Mouse (Mus musculus) intestine, embryonic 16.5 days (tissue): ENCODE measurements at regions not wholly inside any gene's neighbourhood (a gene's known extent, or its start where the extent isn't known, plus 50 kb on each side); places are given as distances from the start of the nearest gene placed in this dataset.

Source experiments
- ATAC-seq: fragments of 200-750 bp; cut with Nextera tagmentation; 2 replicates; pipeline ENCODE4 v1.8.0; 2017; ENCODE audit warnings: moderate TSS enrichment, moderate library complexity
- H3K27ac ChIP-seq: fragments of 300-500 bp; sonication (generic); 2 replicates; pipeline ENCODE4 v1.5.1; 2014; ENCODE audit warnings: mild to moderate bottlenecking, low read length
- H3K27me3 ChIP-seq: fragments of 300-500 bp; sonication (generic); replicated peaks from 2 replicates; pipeline ENCODE4 v1.6.1; 2014; ENCODE audit warnings: low read length, control low read depth, mixed read lengths; ENCODE audit not compliant: control insufficient read depth, insufficient read depth
- H3K36me3 ChIP-seq: fragments of 300-500 bp; sonication (generic); 2 replicates; pipeline ENCODE4 v1.6.1; 2014; ENCODE audit warnings: low read length, control low read depth; ENCODE audit not compliant: control insufficient read depth, insufficient read depth
- H3K4me1 ChIP-seq: fragments of 300-500 bp; sonication (generic); 2 replicates; pipeline ENCODE4 v1.6.1; 2014; ENCODE audit warnings: low read length, control low read depth, mixed read lengths; ENCODE audit not compliant: control insufficient read depth, insufficient read depth
- H3K4me2 ChIP-seq: fragments of 300-500 bp; sonication (generic); 2 replicates; pipeline ENCODE4 v1.6.1; 2014; ENCODE audit warnings: low read depth, low read length, control low read depth
- H3K4me3 ChIP-seq: fragments of 300-500 bp; sonication (generic); 2 replicates; pipeline ENCODE4 v1.5.1; 2014; ENCODE audit warnings: mild to moderate bottlenecking, low read length
- H3K9ac ChIP-seq: fragments of 300-500 bp; sonication (generic); 2 replicates; pipeline ENCODE4 v1.6.1; 2014; ENCODE audit warnings: low read depth, low read length
- H3K9me3 ChIP-seq: fragments of 300-500 bp; sonication (generic); 2 replicates; pipeline ENCODE4 v1.6.1; 2016; ENCODE audit warnings: low read length, control low read depth; ENCODE audit not compliant: control insufficient read depth
- WGBS: fragments of 180-500 bp; shearing (Covaris S2); extraction: QIAGEN DNeasy Blood & Tissue Kit; methylation state at CpG from one replicate; pipeline ENCODE4 v1.1.7; 2014; 5-methylcytosine and 5-hydroxymethylcytosine counted together

DNA sequence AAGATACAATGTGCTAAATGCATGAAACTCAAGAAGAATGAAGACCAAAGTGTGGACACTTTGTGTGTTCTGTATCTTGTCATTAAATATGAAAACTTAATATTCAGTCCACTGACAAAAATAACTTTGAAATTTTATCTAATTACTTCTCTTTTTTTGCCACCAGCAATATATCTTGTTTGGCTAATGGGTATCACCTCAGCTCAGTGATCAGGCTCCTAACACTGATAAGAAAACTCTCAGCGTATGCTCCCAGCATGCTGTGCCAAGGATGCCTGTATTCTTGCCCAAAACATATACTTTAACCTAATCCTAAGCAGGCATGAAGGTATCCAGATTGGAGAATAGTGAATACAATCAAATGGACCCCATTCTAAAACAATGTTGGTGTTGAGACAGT lies 53.3 kb upstream of the Ptpn12 start:
- H3K27ac ChIP-seq = no peak overlapping the region
- no peaks in the 10 kb centered on the region for H3K27me3 ChIP-seq
- no peaks in the 10 kb centered on the region for H3K36me3 ChIP-seq
- H3K4me1 ChIP-seq = no peaks in the 10 kb centered on the region
- no peaks in the 10 kb centered on the region for H3K9me3 ChIP-seq
- H3K4me2 ChIP-seq = no peak overlapping the region
- no peak overlapping the region for H3K9ac ChIP-seq
- H3K4me3 ChIP-seq = no peak overlapping the region
- no peak for ATAC-seq
- 74% methylated on average over 1 of the region's 1 CpGs for WGBS

DNA sequence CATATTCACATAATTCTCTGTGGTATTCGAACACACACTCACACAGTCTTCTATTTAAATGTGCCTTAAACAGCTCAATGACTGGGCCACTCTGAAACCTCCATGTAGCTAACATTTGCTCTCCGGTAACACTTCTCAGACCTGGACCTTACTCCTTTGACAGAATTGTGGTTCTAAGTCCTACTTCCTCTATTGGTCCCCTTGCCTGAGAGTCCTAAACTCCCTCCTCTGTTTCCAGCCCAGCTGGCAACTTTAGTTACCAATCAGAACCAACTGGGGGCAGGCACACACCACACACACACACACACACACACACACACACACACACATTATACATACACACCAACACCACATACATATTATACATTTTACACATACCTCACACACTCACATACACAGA lies 57.7 kb upstream of the Ptpn12 start:
- WGBS = 89% methylated on average over 2 of the region's 2 CpGs
- Histone ChIP-seq H3K36me3 (no peaks in the 10 kb centered on the region), H3K9me3 (no peaks in the 10 kb centered on the region), H3K4me1 (no peaks in the 10 kb centered on the region), H3K4me2 (no peak overlapping the region), H3K27ac (no peak overlapping the region), H3K4me3 (no peak overlapping the region), H3K9ac (no peak overlapping the region), H3K27me3 (no peaks in the 10 kb centered on the region)
- ATAC-seq = no peak

DNA sequence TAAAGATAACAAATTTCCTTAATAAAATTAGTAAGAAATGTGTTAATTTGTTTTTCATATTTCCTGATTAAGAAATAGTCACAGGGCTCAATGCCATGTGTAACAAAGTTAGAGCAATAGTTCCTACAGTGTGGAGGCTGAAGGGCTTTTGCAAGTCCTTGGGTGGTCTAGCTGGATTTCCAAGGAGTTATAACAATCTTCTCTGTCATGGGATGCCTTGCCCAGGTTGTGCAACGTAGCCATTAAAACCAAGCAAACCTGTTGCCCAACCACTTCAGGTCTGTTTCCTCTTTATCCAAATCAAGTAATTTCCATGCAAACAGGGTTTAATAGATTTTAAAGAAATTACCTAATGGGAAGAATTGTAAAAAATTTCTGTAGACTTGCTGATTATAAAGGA lies 59.8 kb upstream of the Ptpn12 start:
- ATAC-seq = no peak
- Histone ChIP-seq H3K9me3 (no peaks in the 10 kb centered on the region), H3K4me1 (no peaks in the 10 kb centered on the region), H3K4me2 (no peak overlapping the region), H3K27me3 (no peaks in the 10 kb centered on the region), H3K9ac (no peak overlapping the region), H3K4me3 (no peak overlapping the region), H3K27ac (no peak overlapping the region), H3K36me3 (no peaks in the 10 kb centered on the region)
- 79% methylated on average over 1 of the region's 1 CpGs for WGBS

GRCm38 (mm10) chr5:21123081-21123480 lies 63.0 kb upstream of the Gsap start:
- no peak overlapping the region for H3K27ac ChIP-seq
- H3K4me3 ChIP-seq = no peak overlapping the region
- no peaks in the 10 kb centered on the region for H3K27me3 ChIP-seq
- no peaks in the 10 kb centered on the region for H3K9me3 ChIP-seq
- no peak overlapping the region for H3K4me2 ChIP-seq
- H3K36me3 ChIP-seq = no peaks in the 10 kb centered on the region
- H3K9ac ChIP-seq = no peak overlapping the region
- H3K4me1 ChIP-seq = no peaks in the 10 kb centered on the region
- 53% methylated on average over 1 of the region's 1 CpGs for WGBS
- no peak for ATAC-seq

- Histone ChIP-seq H3K36me3 (no peaks in the 10 kb centered on the region), H3K9me3 (no peaks in the 10 kb centered on the region), H3K4me1 (no peaks in the 10 kb centered on the region), H3K4me2 (no peak overlapping the region), H3K4me3 (no peak overlapping the region), H3K27ac (no peak overlapping the region), H3K27me3 (no peaks in the 10 kb centered on the region), H3K9ac (no peak overlapping the region)
- ATAC-seq = peak; percentile 56
- 53% methylated on average over 5 of the region's 5 CpGs for WGBS
Measured at GRCm38 (mm10) chr5:21125085-21125484, 61.0 kb upstream of the Gsap start.

GRCm38 (mm10) chr5:21131173-21131572 lies 54.9 kb upstream of the Gsap start:
- Histone ChIP-seq H3K27me3 (no peaks in the 10 kb centered on the region), H3K4me2 (no peak overlapping the region), H3K27ac (no peak overlapping the region), H3K36me3 (no peaks in the 10 kb centered on the region), H3K4me3 (no peak overlapping the region), H3K9me3 (no peaks in the 10 kb centered on the region), H3K9ac (no peak overlapping the region), H3K4me1 (no peaks in the 10 kb centered on the region)
- 93% methylated on average over 2 of the region's 2 CpGs for WGBS
- no peak for ATAC-seq

DNA sequence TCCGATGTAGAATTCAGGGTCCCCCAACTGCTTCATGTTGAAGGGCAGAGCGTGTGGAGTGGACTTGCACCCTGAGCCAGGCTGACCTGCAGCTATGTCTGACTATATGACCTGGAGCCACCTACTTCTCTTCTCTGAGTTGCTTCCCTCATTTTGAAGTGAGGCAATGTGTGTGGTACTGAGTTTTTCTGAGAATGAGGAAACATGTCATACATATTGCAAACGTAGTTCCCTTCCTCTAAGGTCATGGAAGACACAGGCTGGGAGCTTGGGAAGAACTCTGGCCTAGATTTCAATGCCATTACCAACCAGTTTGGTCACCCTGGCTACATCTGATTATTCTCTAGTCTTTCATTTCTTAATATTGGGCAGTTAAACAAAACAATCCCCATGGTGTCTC lies 54.1 kb upstream of the Gsap start:
- ATAC-seq = no peak
- Histone ChIP-seq H3K9ac (no peak overlapping the region), H3K4me1 (no peaks in the 10 kb centered on the region), H3K27me3 (no peaks in the 10 kb centered on the region), H3K27ac (no peak overlapping the region), H3K9me3 (no peaks in the 10 kb centered on the region), H3K4me2 (no peak overlapping the region), H3K4me3 (no peak overlapping the region), H3K36me3 (no peaks in the 10 kb centered on the region)
- 81% methylated on average over 3 of the region's 3 CpGs for WGBS

DNA sequence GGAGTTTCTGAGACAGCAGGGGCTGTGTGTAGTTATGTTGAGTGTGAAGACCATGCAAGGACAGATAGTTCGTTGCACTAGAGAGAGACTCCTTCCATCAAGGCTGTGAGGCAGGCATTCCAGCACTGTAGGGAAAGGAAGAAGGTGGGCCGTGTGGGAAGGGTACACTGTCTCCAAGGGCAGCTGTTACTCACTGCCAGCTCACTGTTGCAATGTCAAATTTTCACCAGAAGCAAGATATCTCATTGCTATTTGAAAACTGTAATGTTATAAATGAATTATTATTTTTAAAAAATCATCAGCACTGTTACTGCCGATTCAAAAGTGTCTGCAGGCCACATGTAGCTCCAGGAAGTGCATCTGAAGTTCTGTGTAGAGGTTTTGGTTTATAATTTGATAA lies 50.6 kb upstream of the Gsap start:
- Histone ChIP-seq H3K27me3 (no peaks in the 10 kb centered on the region), H3K4me2 (no peak overlapping the region), H3K4me1 (no peaks in the 10 kb centered on the region), H3K27ac (no peak overlapping the region), H3K4me3 (no peak overlapping the region), H3K9ac (no peak overlapping the region), H3K36me3 (no peaks in the 10 kb centered on the region), H3K9me3 (no peaks in the 10 kb centered on the region)
- 61% methylated on average over 3 of the region's 3 CpGs for WGBS
- ATAC-seq = no peak

- Histone ChIP-seq H3K36me3 (no peaks in the 10 kb centered on the region), H3K9ac (no peak overlapping the region), H3K4me2 (no peak overlapping the region), H3K9me3 (no peaks in the 10 kb centered on the region), H3K4me3 (no peak overlapping the region), H3K27me3 (no peaks in the 10 kb centered on the region), H3K27ac (no peak overlapping the region), H3K4me1 (no peaks in the 10 kb centered on the region)
- no peak for ATAC-seq
- 71% methylated on average over 3 of the region's 3 CpGs for WGBS
Measured at GRCm38 (mm10) chr5:21136081-21136480, 50.0 kb upstream of the Gsap start.
